Mouse (Mus musculus) R1 (cell line): ENCODE measurements around the gene Gm9887.

Source experiments
- DNase-seq: peaks from one replicate; pipeline ENCODE4 v3.0.0-alpha.2; 2018; ENCODE audit warnings: low read depth, low spot score

Gm9887 gene

GRCm38 (mm10) chr12:69371854-69372671 is at the start of gene Gm9887, which contains the start of gene Arf6:
TSS of gene Gm9887 (minus strand) at chr12:69372458.
TSS of gene Arf6 (plus strand) at chr12:69372150.
- peak; percentile 95 for DNase-seq

- no peak for DNase-seq
These were observed 48.5 kb upstream of the Gm9887 start for GRCm38 (mm10) chr12:69420716-69421115.

GRCm38 (mm10) chr12:69419606-69420005 is 47.3 kb upstream of the Gm9887 start:
- no peak for DNase-seq

GRCm38 (mm10) chr12:69419017-69419605 is 46.9 kb upstream of the Gm9887 start:
- DNase-seq = no peak

- DNase-seq = peak; percentile 28
These were observed 46.3 kb upstream of the Gm9887 start for GRCm38 (mm10) chr12:69418606-69419005.

- no peak for DNase-seq
These were observed 45.5 kb upstream of the Gm9887 start for GRCm38 (mm10) chr12:69417701-69418291.

GRCm38 (mm10) chr12:69416793-69417192 is 44.5 kb upstream of the Gm9887 start:
- DNase-seq = no peak

- no peak for DNase-seq
These were observed 42.7 kb upstream of the Gm9887 start for GRCm38 (mm10) chr12:69414826-69415572.

- DNase-seq = no peak
These were observed 41.0 kb upstream of the Gm9887 start for GRCm38 (mm10) chr12:69413303-69413702.

- no peak for DNase-seq
These were observed 39.7 kb upstream of the Gm9887 start for GRCm38 (mm10) chr12:69411936-69412335.

- DNase-seq = no peak
These were observed 38.5 kb upstream of the Gm9887 start for GRCm38 (mm10) chr12:69410767-69411166.

- no peak for DNase-seq
These were observed 30.4 kb upstream of the Gm9887 start for GRCm38 (mm10) chr12:69402594-69403167.

GRCm38 (mm10) chr12:69402100-69402499 is 29.8 kb upstream of the Gm9887 start:
- DNase-seq = no peak

GRCm38 (mm10) chr12:69400871-69401286 is 28.6 kb upstream of the Gm9887 start:
- DNase-seq = no peak

GRCm38 (mm10) chr12:69400367-69400766 is 28.1 kb upstream of the Gm9887 start:
- DNase-seq = no peak

- DNase-seq = no peak
These were observed 22.2 kb upstream of the Gm9887 start for GRCm38 (mm10) chr12:69394456-69394855.

GRCm38 (mm10) chr12:69393076-69393475 is 20.8 kb upstream of the Gm9887 start:
- no peak for DNase-seq

GRCm38 (mm10) chr12:69390000-69390698 is 17.9 kb upstream of the Gm9887 start:
- no peak for DNase-seq

- DNase-seq = no peak
These were observed 17.1 kb upstream of the Gm9887 start for GRCm38 (mm10) chr12:69389273-69389938.

- DNase-seq = no peak
These were observed 16.1 kb upstream of the Gm9887 start for GRCm38 (mm10) chr12:69388321-69388869.
